In genomic region chr14:40390811-40391210, GRCm38 (mm10) we compare ENCODE assay signal across 20 mouse cellular contexts.
A peak's percentile ranks its signal among the peaks of the same experiment; 100 is the strongest.
DNase-seq lines count a peak whose midpoint lies in the region.
"Had no signal": no experiment of that assay in that cellular context is flagged by ENCODE, and none has a peak within 500 bp of the region (broad histone marks: within the 10 kb centered on the region; RNA-seq: fewer than 3 reads in every experiment).

No protein-coding gene starts in this region.

- DNase-seq in ES-CJ7 (ENCODE audit: low read depth, low spot score) (peak; percentile 79), R1 (ENCODE audit: low read depth, low spot score) (peak; percentile 66), ZHBTc4 (ENCODE audit: low read depth, low spot score) (peak; percentile 60)
- no peak for DNase-seq in c-Kit-positive CD71-positive TER-119-positive erythroid progenitor cells, embryonic 14.5 days (ENCODE audit: low spot score)
- no peak for DNase-seq in heart, postnatal 4 days
- no peak for DNase-seq in left cerebral cortex, postnatal 10 days (ENCODE audit: extremely low spot score in 1 of 2, low spot score in 2 of 2)
- DNase-seq: adrenal gland, adult 2 months; adrenal gland, adult 8-10 months; adrenal gland, postnatal 10 days; adrenal gland, postnatal 14 days; adrenal gland, postnatal 25 days; adrenal gland, postnatal 36 days; B cell, adult 2 months; cerebellum, adult 11 months; cerebellum, adult 11-12 months; cerebellum, adult 18-20 months; cerebellum, adult 2 months; cerebellum, adult 8-10 months; cerebellum, adult 9-10 months; cerebellum, adult 9-11 months had no signal

- intact Hi-C loops in left cerebral cortex, postnatal 10 days (cut with DNase I), result no loop called here

Comparison
In these comparisons a context has a peak if more than half of its experiments do, and no peak if none do; other contexts are left out.
1. DNase-seq: peak in ES-CJ7 (single experiment), R1 (single experiment) and ZHBTc4 (single experiment); none in c-Kit-positive CD71-positive TER-119-positive erythroid progenitor cells, embryonic 14.5 days (single experiment), heart, postnatal 4 days (single experiment) and left cerebral cortex, postnatal 10 days (0 of 2).